ENCODE assay signal across 8 mouse cellular contexts in genomic region chr2:130961851-130962250, GRCm38 (mm10). TPM values are rescaled to one million over a fixed set of nuclear protein-coding genes. Genes with fewer than 3 reads are reported as not detected.
A peak's percentile ranks its signal among the peaks of the same experiment; 100 is the strongest.
DNase-seq lines count a peak whose midpoint lies in the region; ATAC-seq lines count a peak whose summit lies in the region.

No protein-coding gene starts in this region.

- DNase-seq in kidney, adult 9 months: peak; percentile 20
- DNase-seq in hindlimb bud, embryonic 11.5 days (ENCODE audit: extremely low spot score, low read depth, low spot score): peak; percentile 16
- peak; percentile 24 for DNase-seq in yolk sac, embryonic 10.5 days (ENCODE audit: low spot score)
- no peak for DNase-seq in gastrocnemius, postnatal 14 days
- DNase-seq in testis, postnatal 14 days (ENCODE audit: low spot score): no peak

- no peak for ATAC-seq in kidney, embryonic 16.5 days (ENCODE audit: low FRiP score, low TSS enrichment)
- peak; percentile 53 for ATAC-seq in CD4-positive, CD25-positive, alpha-beta regulatory T cell, adult 4 months
- ATAC-seq in activated CD4-positive, CD25-positive, alpha-beta regulatory T cell, adult 4 months: peak; percentile 28

- H3K9me3 ChIP-seq in kidney, embryonic 16.5 days (ENCODE audit: low read length): no peaks in the 10 kb centered on the region

- no peak overlapping the region for H3K4me2 ChIP-seq in kidney, embryonic 16.5 days (replicated peaks; ENCODE audit: low read depth, low read length)

- H3K27me3 ChIP-seq in kidney, embryonic 16.5 days (ENCODE audit: insufficient read depth, low read length): no peaks in the 10 kb centered on the region

- intact Hi-C loops in gastrocnemius, postnatal 14 days (cut with DNase I; ENCODE audit: low total_unique reads): no loop called here

- peaks cover 4% of the 10 kb centered on the region; the same call in 1 of the 2 replicates for H3K36me3 ChIP-seq in kidney, embryonic 16.5 days (ENCODE audit: insufficient read depth, low read length)

- H3K4me3 ChIP-seq in kidney, embryonic 16.5 days (ENCODE audit: low read length): no peak overlapping the region

- H3K9ac ChIP-seq in kidney, embryonic 16.5 days (replicated peaks; ENCODE audit: low read length): no peak overlapping the region

- H3K4me1 ChIP-seq in kidney, embryonic 16.5 days (ENCODE audit: insufficient read depth, low read length): no peaks in the 10 kb centered on the region

- H3K27ac ChIP-seq in kidney, embryonic 16.5 days (ENCODE audit: low read length): no peak overlapping the region

RNA-seq across cellular contexts. Expression of gene Atrn, which starts 55.6 kb away (rescaled TPM):
- polyA plus RNA-seq in kidney, embryonic 16.5 days (2015; fragmentation: Nextera tagmentation; extraction: Ambion mirVana): 6.3 and 7.6 TPM in 2 replicates
- 1 to 10 TPM; 4.0 to 8.5 TPM for polyA plus RNA-seq in CD4-positive, CD25-positive, alpha-beta regulatory T cell, adult 4 months (2017; shearing (Covaris generic))
- 1 to 10 TPM; 4.6 to 6.2 TPM for polyA plus RNA-seq in activated CD4-positive, CD25-positive, alpha-beta regulatory T cell, adult 4 months (2017; shearing (Covaris generic))
- total RNA-seq in gastrocnemius, postnatal 14 days (2021): 10 to 100 TPM; 17.8 to 19.8 TPM

RNA-seq across cellular contexts. Expression of gene 4930402H24Rik, which starts 55.6 kb away (rescaled TPM):
- 35.8 and 42.0 TPM in 2 replicates for polyA plus RNA-seq in kidney, embryonic 16.5 days (2015; fragmentation: Nextera tagmentation; extraction: Ambion mirVana)
- 10 to 100 TPM; 13.0 to 13.6 TPM for polyA plus RNA-seq in CD4-positive, CD25-positive, alpha-beta regulatory T cell, adult 4 months (2017; shearing (Covaris generic))
- 10 to 100 TPM in 1 of 2 experiments, 1 to 10 TPM in 1; 9.5 to 11.6 TPM for polyA plus RNA-seq in activated CD4-positive, CD25-positive, alpha-beta regulatory T cell, adult 4 months (2017; shearing (Covaris generic))
- 10 to 100 TPM in 1 of 2 experiments, 1 to 10 TPM in 1; 8.8 to 11.3 TPM for total RNA-seq in gastrocnemius, postnatal 14 days (2021)

Comparison
In these comparisons a context has a peak if more than half of its experiments do, and no peak if none do; other contexts are left out.
1. DNase-seq: peak in kidney, adult 9 months (single experiment), hindlimb bud, embryonic 11.5 days (single experiment) and yolk sac, embryonic 10.5 days (single experiment); none in gastrocnemius, postnatal 14 days (single experiment) and testis, postnatal 14 days (single experiment).